Mouse (Mus musculus) erythroid progenitor cell, adult 5-6 weeks (primary cell): ENCODE results near the gene Swsap1. TPM values are rescaled to one million over a fixed set of nuclear protein-coding genes. Genes with fewer than 3 reads are reported as not detected.

Experiments used
- ATAC-seq: replicated peaks from 2 replicates; pipeline ENCODE4 v1.8.0; 2016; ENCODE audit warnings: moderate number of reproducible peaks, mild to moderate bottlenecking, moderate TSS enrichment, inconsistent platforms; ENCODE audit not compliant: poor library complexity, low FRiP score, severe bottlenecking
- total RNA-seq, 2 experiments: library from RNA; stranded (forward) in 1 of 2; stranded (reverse) in 1 of 2; fragments of 150-400 nt in 1 of 2; fragments of 186-747, 209-891 nt in 1 of 2; gene quantifications; 2 replicates each; pipeline versions ENCODE4 v1.2.3 to v1.2.4; 2015 to 2017; ENCODE audit warnings: low replicate concordance in 2 of 2

Gene Swsap1
- total RNA-seq, 2 experiments from 2014 or later = 0.42 TPM; not detected in 1

GRCm38 (mm10) chr9:21961366-21961980, 5.9 kb downstream of the Swsap1 start:
- peak; percentile 9; the same call in 1 of the 2 replicates for ATAC-seq

GRCm38 (mm10) chr9:21962010-21962409, 6.5 kb downstream of the Swsap1 start:
- ATAC-seq = no peak

DNA sequence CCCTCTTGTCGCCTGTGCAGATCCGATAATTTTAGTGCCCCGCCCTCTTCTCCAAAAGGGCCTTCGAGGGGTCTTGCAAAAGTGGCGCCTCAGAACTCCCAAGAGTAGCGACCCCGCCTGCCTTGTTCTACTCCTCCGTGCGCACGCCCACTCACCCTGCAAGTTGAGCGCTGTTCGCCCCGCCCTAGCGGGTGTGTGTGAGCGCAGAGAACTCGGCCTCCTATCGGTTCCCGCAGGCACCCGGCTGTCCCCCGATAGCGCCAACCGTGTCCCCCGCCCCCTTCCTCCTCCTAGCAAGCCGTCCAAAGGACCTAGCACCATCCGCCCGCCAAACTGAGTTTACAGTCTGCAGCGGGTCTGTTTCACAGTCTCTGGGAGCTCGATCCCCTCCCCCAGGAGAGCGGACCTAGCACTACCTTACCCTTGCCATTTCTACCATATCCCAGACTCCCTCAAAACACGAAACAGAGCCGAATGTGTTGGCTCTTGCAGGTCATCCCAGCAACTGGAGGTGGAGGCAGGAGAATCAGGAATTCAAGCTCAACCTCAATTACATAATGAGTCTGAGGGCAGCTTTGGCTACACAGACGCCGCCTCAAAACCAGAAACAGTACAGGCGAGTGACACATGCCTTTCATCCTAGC, 7.0 kb downstream of the Swsap1 start:
- peak; percentile 88 for ATAC-seq

DNA sequence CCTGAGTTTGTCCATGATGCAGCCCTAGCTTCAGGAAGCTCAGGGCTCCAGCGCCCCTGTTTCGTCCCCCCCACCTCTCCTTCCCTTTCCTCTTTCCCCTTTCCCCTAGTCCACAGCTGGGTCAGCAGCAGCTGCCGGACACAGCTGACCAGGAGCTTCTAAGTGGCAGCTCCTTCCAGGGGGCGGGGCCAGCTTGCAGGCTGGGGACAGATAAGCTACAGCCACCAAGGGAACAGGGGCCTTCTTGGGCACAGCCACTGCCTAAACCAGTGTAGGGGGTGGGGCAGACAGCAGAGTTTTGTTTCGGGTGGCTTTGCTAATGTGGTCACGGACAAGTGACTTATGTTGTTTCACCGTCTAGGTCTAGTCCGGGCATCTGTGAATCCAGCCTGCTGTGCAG, 7.9 kb downstream of the Swsap1 start, which contains the start of gene Epor:
Gene Epor, minus strand, starts transcription at position 90 of the 400 bp plus-strand sequence.
- peak; percentile 83 for ATAC-seq

GRCm38 (mm10) chr9:21968883-21969282, 13.3 kb downstream of the Swsap1 start:
- ATAC-seq = no peak

DNA sequence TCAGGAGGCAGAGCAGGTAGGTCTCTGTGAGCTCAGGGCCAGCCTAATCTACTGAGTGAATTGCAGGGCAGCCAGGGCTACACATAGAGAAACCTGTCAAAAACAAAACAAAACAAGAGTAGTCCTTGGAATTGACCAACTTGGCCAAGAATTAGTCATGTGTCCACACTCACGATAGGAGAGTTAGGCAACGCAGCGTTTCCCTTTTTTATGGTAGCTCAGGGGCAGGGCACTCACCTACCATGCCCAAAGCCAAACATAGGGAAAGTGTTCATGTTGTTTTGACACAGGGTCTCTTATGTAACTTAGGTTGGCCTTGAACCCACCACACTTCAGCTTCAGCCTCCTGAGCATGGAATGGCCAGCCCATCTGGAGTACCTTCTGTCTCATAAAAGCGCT, 13.7 kb downstream of the Swsap1 start:
- no peak for ATAC-seq

GRCm38 (mm10) chr9:21976626-21977175, 21.1 kb downstream of the Swsap1 start:
- no peak for ATAC-seq

DNA sequence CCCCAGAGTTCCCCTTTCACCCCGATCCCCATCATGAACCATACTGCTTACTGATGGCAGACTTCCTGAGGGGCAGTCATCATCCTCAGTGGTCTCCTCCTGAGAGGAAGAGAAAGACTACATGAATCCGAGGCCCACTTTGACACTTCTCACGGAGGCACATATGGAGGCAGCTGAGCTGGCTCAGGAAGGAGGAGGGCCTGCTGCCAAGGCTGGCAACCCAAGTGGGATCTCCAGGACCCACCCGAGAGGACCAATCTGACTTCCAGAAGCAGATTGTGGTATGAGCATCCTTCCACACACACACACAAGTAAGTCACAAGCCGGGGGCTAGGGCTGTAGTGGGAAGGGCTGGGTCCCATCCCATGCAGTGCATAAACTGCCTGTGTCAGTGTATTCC, 21.8 kb downstream of the Swsap1 start:
- no peak for ATAC-seq

DNA sequence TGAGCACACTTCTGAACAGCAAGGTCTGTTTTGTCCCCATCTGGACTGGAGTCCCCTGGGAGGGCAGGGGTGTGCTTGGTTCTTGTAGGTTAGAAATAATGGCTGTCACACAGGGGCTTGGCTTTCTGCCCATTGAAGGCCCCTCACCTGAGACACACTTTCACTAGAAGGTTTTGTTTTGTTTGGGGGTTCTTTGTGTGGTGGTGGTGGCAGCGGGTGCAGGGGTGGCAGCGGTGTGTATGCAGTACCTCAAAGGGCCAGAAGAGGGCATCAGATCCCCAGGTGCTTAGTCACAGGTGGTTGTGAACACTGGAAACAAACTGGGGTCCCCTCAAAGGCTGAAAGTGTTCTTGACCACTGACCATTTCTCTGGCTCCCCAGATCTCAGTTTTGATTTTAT, 22.4 kb downstream of the Swsap1 start:
- peak; percentile 79 for ATAC-seq

- ATAC-seq = no peak; the same call in 1 of the 2 replicates
Observed at GRCm38 (mm10) chr9:21978398-21979128, 23.0 kb downstream of the Swsap1 start.

DNA sequence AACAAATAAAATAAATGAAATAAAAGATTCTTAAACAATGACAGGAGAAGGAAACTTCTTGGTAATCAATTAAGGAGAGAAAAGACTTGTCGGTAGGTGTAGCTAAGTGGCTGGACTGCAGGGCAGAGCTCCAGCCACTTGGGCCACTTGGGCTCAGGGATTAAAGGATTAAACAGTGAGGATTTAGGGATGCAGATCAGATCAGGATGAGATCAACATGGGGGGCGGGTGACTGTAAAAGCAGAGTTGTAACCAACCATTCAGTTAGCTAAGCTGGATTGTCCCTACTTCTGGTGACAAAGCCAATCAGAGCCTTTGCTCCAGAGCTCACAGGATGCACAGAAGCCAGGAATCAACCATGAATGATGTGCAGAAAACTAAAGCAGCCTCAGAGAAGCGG, 28.4 kb downstream of the Swsap1 start:
- no peak for ATAC-seq

DNA sequence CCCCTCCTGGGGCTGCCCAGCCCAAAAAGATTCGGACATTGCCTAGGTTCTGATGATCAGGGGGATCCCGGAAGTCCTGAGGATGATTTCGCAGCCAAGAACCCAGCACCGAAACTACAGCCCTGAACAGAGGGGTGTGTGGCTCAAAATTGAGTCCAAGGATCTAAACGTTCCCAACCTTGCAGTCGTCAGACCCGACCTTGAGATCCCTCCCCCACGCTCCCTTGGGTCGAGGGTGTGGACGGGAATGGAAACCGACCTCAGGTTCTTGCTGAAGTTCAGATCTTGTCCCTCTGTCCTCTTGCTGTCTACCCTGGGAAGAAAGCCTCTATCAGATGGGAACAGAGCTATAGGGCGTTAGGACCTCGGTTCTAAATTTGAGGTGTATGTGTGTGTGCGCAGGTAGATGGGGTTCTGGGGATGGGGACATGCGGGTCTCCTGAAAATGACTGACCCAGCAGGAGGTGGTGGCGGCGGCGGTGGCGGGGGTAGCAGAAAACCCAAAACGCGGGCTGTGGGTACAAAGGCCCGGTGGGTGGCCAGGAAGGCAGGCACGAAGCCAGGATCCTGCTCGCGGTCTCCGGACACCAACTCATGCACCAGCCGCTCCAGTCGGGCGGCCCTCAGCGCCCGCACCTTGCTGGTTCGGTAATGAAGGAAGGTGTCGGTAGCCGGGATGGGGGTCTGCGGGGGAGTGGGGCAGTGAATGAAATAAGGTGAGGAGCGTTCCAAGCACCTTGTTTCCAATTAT, 32.2 kb downstream of the Swsap1 start:
- ATAC-seq = no peak

DNA sequence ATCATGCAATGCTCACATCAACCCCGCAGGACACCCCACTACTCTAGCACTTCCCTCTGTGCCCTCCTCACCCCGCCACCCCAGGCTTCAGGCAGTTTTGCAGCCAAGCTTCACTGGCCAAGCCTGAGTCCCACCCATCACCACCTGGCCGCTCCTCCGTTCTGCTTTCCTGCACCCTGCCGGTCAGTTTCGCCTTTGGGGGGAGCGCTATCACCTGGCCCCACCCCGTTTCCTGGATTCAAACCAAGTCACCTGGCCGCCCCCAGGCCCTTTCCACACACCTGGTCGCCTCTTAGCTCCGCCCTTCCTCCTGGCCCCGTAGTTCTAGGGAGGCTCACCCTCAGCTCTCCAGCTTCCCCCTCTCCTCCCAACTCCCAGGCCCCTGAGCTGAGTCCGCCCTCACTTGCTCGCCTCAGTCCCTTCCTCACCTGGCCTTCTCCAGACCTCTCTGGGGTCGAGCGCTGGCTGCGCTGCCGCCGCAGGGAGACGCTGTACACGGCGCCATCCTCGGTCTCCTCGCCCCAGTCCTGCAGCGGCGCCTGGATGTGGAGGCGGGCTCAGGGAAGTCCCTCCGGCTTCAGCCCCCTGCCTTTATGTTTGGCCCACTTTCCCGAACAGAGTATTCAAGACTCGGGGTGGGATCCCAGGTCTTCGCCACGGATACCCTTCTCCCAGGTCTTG, 33.0 kb downstream of the Swsap1 start:
- ATAC-seq = no peak

DNA sequence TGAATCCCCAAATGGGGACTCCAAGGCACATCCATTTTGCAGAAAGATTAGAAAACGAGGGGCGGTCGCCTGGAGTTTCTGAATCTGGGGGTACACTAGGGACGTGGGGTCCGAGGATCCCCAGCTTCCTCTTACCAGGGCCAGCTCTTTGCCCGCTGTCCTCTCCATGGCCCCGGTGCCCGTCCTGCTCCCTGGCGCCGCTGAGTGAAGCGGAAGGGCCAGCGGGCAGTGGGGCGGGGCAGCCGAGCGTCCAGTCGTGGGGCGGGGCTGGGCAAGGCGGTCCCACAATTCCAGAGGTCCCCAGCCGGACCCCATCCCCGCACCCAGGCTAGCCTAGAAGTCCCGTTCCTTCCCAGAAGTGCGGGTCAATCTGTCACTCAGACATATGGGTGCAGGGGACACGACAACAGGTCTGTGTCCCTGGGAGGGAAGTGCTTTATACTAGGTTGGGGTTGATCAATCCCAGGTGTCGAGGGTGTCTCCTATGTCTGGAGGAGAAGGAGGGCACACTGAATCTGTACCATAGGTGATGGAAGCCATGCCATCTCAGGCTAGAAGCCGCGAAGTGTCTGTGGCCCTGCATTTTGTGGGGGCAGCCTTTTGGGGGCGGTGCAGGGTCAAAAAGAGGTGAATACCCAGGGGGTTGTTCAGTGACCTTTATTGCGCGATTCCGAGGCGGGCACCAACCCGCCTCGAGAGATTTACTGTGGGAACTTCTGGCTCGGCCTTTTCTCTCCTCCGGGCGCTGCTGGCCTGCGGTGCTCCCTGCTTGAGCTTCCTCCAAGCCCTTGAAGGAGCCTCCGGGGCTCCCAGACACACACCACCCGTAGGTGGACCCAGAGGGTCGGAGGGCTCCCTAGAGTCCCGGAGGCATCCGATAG, 33.9 kb downstream of the Swsap1 start, which contains the start of gene Rgl3:
Gene Rgl3, minus strand, starts transcription at position 217 of the 881 bp plus-strand sequence.
- ATAC-seq = no peak

- ATAC-seq = no peak
Observed at GRCm38 (mm10) chr9:21992227-21992626, 36.7 kb downstream of the Swsap1 start.

DNA sequence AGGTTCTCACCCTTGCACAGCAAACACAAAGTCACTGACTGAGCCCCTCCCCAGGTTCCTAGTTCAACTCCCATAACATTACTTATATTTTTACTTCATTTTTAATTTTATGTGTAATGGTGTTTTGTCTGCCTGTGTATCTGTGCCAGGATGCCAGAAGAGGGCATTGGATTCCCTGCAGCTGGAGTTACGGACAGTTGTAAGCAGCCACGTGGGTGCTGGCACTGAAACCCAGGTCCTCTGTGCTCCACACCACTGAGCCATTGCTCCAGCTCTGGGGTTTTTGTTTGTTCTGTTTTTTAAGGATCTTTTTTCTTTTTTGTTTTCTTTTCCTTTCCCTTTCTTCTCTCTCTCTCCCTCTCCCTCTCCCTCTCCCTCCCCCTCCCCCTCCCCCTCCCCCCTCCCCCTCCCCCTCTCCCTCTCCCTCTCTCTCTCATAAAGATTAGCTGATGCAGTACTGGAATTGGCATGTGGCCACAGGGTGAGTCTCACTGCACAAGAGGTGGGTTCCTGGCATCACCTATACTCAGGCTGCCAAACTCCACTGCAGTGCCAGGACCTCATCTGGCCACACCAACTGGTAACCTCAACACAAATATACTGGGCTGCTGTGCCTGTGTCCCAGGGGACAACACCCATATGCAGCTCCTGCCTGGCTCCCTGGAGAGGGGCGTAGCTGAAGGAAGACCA, 40.8 kb downstream of the Swsap1 start:
- ATAC-seq = no peak

DNA sequence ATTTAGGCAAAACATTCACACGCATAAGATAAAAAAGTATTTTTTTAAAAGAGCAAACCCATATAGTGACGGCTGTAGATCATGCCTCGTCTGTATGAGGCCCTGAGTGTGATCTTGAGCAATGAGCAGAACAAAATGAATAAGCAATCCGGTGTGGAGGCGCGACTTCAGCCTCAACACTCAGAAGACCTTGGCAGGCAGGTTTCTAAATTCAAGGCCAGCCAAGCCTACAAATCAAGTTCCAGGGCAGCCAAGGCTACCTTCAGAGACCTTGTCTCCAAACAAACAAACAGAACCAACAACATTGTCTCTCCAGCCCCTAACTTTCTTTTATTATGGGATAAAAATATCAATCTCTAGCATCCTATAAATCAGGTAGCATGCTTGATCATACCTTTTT, 44.7 kb downstream of the Swsap1 start:
- no peak for ATAC-seq

DNA sequence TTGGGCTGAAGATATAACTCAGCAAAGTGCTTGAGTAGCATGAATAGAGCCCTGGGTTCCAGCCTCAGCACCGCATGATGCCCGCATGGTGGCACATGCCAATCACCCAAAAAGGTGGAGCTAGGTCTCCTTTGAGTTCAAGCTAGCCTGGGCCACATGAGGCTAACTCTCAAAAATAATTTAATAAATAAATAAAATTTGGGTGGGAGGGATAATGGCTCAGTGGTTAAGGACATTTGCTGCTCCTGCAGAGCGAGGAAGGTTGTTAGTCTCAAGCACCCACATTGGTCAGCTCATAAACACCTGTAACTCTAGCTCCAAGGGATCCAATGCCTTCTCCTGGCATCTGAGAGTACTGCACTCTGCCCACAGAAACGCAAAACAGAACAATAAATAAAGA, 46.1 kb downstream of the Swsap1 start:
- no peak for ATAC-seq
